Mouse (Mus musculus) cerebellum, postnatal 36 days (tissue): ENCODE measurements at regions not wholly inside any gene's neighbourhood (a gene's known extent, or its start where the extent isn't known, plus 50 kb on each side); places are given as distances from the start of the nearest gene placed in this dataset.
A peak's percentile ranks its signal among the peaks of the same experiment; 100 is the strongest.

ENCODE experiments used
- DNase-seq, 2 experiments: peaks; one replicate each; pipeline ENCODE4 v3.0.0; 2021 to 2022; ENCODE audit warnings: mixed read lengths in 2 of 2

GRCm38 (mm10) chr5:132884130-132884529 lies 341.0 kb upstream of the Auts2 start:
- DNase-seq: peak; percentile 71 to 82

GRCm38 (mm10) chr5:132882291-132882690 lies 339.1 kb upstream of the Auts2 start:
- DNase-seq: peak; percentile 72 to 74

DNA sequence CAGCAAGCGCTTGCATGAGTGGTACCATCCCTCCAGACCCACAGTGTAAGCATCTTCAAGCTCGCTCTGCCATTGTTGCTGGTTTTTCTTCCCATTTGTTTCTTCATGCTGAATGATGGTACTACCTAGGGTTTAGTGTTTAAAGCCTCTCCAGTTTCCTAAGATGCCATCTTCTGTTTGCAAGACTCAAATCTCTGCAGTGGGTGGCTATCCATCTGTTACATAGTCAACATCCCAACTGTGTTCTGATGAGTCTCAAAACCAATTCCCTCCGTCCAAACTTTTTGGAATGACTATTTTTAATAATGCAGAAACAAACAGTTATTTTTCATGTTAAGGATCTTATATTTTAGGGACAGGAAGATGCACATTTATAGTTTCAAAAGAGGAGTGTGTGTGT lies 338.0 kb upstream of the Auts2 start:
- DNase-seq: no peak

- no peak for DNase-seq
These were observed 333.2 kb upstream of the Auts2 start for GRCm38 (mm10) chr5:132876336-132876840.

DNA sequence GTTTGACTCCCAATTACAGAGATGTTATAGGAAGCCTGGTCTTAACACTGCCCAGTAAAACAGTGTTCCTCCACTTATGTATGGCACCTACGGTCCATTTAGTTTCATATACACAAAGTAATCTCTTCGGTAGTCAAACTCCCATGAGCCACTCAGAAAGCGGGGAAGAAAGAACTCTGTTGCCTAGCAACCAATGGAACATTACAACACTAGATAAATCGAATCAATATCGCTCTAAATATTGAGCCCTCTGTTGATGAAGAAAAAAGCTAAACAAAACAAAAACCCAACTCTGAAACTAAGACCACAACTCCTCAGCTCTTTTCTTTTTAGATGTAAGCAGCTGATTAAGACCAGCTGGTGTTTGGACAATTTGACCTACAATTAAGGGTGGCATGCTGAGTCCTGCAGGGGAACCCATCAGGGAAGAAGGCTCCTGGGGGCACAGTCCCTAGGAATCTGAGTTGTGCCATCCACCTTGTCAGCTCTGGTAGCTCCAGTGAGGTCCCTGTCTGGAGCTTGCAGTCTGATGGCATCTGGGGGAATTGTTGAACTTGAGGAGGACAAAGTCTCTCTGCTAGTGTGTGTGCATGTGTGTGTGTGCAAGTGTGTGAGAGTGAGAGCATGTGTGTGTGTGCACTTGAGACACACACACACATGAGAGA lies 315.8 kb upstream of the Auts2 start:
- no peak for DNase-seq

DNA sequence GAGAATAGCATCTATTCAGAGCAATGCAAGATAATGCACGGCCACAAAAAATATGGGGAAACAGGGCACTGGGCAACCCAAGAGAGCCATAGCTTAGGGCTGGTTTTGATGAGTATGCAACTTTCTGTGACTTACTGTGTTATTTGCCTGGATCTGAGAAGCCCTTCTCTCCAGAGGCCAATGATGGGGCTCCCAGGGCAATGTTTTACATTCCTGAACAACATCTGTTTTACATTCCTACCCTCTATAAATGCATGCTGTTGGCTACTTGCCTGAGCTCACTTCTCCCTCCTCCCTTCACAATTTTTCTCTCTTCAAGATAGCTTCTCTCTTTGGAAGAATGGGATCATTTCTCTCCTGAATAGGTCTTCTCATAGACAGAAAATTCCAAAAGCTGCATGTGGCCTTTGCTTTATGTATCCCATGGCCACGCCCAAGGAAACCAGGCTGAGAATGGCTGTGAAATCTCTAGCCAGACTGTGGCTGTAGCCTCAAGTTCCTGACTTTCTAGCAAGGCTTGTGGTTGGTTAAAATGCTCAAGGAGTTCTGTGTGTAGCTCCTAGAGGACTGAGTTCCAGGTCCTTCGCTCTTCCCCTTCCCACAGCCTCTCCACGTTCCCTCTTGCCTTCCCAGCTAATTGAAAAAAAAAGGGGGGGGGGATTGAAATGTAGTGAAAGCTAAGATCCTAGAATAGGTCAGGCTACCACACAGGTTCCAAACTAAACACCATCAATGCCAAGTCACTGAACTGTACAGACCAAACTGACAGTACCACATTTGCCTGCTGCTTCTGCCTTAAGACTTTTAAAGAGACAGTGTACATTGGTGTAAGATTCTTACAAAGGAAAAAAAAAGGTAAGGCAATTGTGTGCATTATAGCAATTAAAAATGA lies 312.7 kb upstream of the Auts2 start:
- DNase-seq: no peak

GRCm38 (mm10) chr5:132850770-132851169 lies 307.6 kb upstream of the Auts2 start:
- DNase-seq: no peak

DNA sequence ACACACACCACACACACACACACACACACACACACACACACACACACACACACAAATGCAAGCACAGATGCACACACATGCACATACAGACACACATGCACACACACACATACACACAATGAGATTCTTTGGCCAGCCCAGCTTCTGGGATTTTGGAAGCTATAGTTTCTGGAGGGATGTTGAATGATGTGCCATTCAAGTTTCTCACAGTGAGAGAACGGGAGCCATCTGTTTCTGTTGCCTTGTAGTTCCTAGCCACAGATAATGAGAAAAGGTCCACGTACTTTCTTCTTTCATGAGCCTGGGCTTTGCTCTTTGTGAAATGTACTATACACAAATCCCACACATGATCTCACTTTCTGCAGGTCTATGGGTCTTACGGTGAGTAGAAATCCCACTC lies 304.9 kb upstream of the Auts2 start:
- DNase-seq: no peak

GRCm38 (mm10) chr5:132843284-132843683 lies 300.1 kb upstream of the Auts2 start:
- DNase-seq: no peak

DNA sequence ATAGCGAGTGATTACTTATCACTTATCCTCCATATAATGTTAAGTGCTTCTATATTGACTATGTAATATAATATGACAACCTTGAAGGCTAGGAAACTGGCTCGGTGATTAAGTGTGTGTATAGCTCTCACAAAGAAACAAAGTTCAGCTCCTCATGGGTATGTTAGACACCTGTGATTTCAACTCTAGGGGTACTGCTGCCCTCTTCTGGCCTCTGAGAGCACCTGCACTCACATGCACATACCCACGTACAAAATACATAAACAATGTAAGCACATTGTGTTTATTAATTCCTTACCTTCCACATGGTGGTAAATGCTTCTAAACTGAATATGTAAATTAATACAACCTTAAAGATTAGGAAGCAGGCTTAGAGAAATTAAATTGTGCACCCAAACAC lies 298.6 kb upstream of the Auts2 start:
- no peak for DNase-seq

DNA sequence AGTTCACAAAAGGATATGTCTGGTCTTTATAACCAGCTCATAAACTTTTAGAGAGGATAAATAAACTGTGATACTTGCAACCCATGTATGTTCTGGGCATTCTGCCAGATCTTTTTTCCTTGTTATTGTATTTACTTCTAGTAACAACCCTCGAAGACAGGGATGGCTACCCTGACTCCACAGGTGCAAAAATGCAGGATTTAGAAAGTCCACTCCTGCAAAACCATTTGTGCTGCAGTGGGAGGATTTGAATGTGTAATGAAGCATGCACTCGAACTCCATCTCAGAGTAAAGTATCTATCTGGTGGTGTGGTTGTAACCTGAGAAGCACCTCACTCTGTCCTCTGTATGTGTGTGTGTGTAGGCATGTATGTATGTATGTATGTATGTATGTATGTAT lies 294.3 kb upstream of the Auts2 start:
- DNase-seq: no peak

GRCm38 (mm10) chr5:132828993-132829392 lies 285.8 kb upstream of the Auts2 start:
- DNase-seq: no peak

DNA sequence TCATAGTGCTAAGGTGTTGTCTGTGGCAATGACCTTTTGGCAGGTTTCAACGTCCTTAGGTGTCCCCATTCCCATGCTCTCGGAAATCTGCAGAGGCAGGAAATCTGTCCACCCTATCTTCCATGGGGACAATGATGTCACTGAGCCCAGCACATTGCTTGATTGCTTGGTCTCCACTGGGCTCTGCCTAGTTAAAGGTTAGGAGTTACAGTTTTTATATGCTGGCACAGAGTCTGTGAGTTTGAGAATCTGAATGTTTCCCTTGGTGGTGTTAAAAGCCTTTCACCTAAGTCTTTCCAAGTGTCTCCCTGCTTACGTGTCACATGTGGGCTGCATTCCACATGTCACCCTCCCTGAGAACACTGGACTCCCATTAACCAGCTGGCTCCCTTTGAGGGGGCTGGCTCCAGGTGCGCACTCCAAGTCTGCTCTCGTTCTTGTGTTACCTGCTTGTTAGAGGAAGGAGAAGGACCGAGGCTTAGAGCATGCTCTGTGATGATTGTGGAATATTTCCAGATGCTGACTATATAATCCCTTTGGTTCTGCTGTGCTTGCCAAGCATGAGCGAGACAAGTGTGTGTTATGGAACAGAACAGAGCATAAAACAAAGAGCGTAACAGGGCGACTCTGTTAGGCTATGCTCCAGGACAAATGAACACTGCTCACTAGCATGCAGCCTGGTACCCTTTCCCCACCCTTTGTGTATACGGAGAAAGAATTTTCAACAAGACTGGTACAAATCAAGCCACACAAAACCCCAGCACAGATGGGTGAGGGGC lies 284.6 kb upstream of the Auts2 start:
- DNase-seq: no peak

DNA sequence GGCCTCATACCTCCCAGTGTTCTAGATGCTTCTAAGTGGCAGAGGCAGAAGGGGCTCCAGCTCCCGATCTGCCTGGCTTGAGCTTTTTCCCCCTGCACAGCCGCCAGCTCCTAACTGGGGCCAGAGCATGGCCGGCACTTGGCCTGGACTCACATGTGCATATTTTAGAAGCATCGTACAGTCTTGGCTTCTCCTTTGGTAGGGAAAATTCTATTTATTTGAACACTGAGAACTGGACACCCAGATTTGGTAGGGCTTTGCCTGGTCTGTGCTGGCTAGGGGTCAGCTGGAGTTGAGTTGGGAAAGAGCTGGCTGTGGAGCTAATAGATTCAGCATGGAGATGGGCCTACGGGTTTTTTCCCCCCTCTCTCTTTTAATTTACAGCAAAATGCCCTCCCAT lies 282.9 kb upstream of the Auts2 start:
- DNase-seq: no peak

DNA sequence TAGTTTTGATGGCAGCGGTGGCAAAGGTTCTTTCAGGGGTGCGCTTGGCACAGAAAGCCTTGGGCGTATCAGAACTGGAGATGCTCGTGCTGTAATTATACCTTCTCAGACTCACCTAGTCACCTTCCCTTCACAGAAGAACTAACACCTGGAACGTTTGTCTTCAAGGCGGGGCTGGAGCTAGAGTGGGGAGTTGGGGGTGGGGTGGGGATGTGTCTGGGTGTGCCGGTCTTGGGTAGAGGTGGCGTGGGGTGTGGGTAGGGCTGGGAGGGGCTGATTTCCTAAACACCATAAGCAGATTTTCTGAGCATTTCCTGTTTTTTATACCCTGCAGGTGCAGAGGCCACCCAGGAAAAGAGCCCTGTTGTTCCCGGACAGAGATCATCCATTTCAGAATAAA lies 274.5 kb upstream of the Auts2 start:
- no peak for DNase-seq

GRCm38 (mm10) chr5:132809181-132809580 lies 266.0 kb upstream of the Auts2 start:
- no peak for DNase-seq

- no peak for DNase-seq
These were observed 252.9 kb upstream of the Auts2 start for GRCm38 (mm10) chr5:132796061-132796460.

DNA sequence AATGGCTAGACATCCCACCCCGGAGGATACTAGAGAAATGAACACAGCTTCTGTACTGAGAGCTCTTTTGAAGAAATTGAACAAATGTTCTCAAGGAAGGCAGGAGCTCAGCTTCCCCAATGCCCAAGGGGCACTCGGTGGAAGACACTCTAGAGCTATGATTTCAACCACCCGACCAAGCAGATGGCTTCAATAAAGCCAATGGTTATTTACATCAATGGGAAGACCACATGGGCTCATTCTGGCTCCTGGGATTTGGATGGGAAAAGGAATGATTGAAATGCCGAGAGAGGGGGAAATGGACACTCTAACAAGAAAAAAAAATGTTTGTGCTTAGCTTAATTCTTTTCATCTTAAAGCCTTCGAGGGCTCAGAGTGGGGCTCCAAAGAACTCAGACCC lies 249.3 kb upstream of the Auts2 start:
- no peak for DNase-seq

DNA sequence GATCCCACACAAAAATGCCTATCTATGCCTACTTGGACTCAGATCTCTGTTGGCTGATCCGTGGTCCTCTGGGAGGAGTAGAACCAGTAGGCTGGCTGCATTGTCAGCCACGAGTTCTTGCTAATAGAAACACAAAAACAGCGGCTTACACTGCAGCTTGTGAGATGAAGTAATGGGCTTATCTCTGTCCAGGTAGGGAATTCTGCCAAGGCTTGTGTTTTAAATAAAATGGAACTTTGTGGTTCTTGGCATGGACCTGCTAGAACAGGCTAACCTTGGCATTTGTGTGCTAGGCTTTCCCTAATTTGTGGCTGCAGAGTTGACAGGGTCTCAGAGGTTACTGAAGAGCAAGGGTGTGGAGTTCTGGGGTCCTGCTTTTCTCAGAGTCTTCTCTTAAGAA lies 242.1 kb upstream of the Auts2 start:
- no peak for DNase-seq

GRCm38 (mm10) chr5:132784791-132785190 lies 241.6 kb upstream of the Auts2 start:
- no peak for DNase-seq

GRCm38 (mm10) chr5:132774141-132774680 lies 231.1 kb upstream of the Auts2 start:
- no peak for DNase-seq

DNA sequence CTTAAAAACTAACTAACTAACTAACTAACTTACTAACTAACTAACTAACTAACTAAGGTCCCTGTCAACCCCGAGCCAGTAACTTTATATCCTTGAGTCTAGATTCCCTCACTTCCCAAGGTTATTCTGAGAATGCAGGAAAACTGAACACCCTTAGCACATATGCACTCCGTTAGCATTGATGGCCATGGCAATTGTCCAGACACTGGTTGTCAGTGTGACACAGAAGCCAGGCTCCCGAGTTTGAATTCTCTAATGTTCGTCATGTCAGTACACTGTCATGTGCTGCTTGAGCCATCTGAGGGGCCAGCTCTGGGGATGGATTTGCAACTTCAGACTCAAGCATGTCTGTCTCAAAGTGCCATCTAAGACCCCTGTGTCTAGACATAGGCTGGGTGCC lies 217.3 kb upstream of the Auts2 start:
- peak in 1 of 2 experiments; percentile 8 for DNase-seq

DNA sequence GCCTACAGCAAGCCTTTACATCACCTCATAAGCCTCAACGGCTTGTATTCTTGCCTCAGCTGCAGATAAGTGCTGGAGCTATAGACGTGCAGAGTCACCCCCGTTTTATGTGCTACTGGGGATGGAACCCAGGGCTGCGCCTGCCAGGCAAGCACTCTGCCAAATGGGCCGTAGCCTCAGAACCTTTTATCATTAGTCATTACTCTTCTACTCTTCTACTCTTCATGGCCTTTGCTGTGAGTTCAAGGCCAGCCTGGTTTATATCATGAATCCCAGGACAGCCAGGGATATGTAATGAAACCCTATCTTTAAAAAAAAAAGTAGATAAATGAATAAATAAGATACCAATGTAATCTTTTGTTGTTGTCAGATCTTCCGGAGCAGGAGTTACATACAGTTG lies 216.6 kb upstream of the Auts2 start:
- no peak for DNase-seq
